Mouse (Mus musculus) megakaryocyte, embryonic 14.5 days (primary cell): ENCODE results near the gene Aebp2.

Source experiments
- FLI1 ChIP-seq: IDR thresholded peaks from 2 replicates; pipeline ENCODE4 v1.6.1; 2012; ENCODE audit warnings: low read length, inconsistent platforms, mixed read lengths
- GATA1 ChIP-seq: IDR thresholded peaks from 3 replicates; pipeline ENCODE4 v1.6.1; 2012; ENCODE audit warnings: mixed read lengths, low read length, inconsistent platforms, borderline replicate concordance

DNA sequence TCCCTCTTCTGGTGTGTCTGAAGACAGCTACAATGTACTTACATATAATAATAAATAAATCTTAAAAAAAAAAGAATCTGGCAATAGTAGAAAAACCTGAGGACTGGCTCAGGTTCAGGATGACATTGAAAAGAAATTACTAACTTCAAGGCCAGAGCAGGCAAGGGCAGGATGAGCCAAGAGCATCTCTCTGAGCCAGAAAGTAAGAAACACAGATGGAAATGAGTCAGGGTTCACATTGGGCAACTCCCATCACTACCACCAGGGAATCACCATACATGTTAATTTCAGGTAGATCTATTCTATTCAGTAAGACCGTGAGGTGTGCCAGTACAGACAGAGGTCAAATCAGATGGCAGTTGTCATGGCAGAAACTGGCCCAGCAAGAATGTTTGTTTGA lies 76.1 kb downstream of the Aebp2 start:
- no peak for TF ChIP-seq GATA1
- TF ChIP-seq FLI1, result no peak
